ENCODE assay signal across 12 mouse cellular contexts in the genomic region with DNA sequence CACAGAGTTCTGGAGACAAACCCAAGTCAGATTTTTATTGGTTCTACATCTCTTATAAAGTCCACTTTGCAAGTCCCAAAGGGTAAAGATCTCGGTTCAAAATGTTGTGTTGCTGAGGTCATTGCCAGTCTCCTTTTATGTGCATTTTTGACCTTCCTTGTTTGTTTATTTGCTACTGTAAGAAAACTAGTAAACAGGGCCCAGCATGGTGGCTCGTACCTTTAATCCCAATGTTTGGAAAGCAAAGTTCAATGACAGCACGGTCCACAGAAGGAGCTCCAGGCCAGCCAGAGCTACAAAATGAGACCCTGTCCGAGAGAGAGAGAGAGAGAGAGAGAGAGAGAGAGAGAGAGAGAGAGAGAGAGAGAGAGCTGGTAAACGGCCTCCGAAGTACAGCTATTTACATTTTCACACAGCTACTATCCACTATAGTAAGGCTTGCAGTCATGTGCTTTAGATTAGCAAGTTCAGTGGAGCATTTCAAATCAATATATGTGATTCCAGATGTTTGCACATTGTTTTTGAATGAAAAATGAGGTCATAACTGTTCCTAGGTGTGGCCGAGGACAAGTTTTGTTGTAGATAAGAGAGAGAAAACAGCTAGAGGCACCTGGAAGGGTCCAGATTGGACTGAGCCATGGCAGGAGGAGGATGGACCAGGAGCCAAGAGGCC. TPM values are rescaled to one million over a fixed set of nuclear protein-coding genes. Genes with fewer than 3 reads are reported as not detected.
"Had no signal": no experiment of that assay in that cellular context is flagged by ENCODE, and none has a peak within 500 bp of the region (broad histone marks: within the 10 kb centered on the region; RNA-seq: fewer than 3 reads in every experiment).

No protein-coding gene starts in this region.

- DNase-seq: kidney, adult 8-10 months; kidney, postnatal 25 days; liver, embryonic 13.5 days; lung, adult 18-20 months; midbrain, embryonic 14.5 days; spleen, adult 18-20 months; thymus, adult 2 months; thymus, postnatal 25 days had no signal

- H3K36me3 ChIP-seq: liver, embryonic 13.5 days; midbrain, embryonic 10.5 days had no signal

- H3K9me3 ChIP-seq: liver, embryonic 13.5 days; midbrain, embryonic 10.5 days; neural tube, embryonic 15.5 days had no signal

- H3K9ac ChIP-seq: liver, embryonic 13.5 days; neural tube, embryonic 15.5 days had no signal

- H3K27ac ChIP-seq: liver, embryonic 13.5 days; midbrain, embryonic 10.5 days; neural tube, embryonic 15.5 days had no signal

- H3K4me1 ChIP-seq: midbrain, embryonic 10.5 days had no signal

- ATAC-seq: intestine, postnatal 0 days had no signal

- H3K4me3 ChIP-seq: liver, embryonic 13.5 days; midbrain, embryonic 10.5 days; myocyte; neural tube, embryonic 15.5 days had no signal

- H3K4me2 ChIP-seq: liver, embryonic 13.5 days; neural tube, embryonic 15.5 days had no signal

- H3K27me3 ChIP-seq: liver, embryonic 13.5 days; neural tube, embryonic 15.5 days had no signal

RNA-seq across cellular contexts. Expression of gene Srsf12, which starts 15.3 kb away (rescaled TPM):
- polyA plus RNA-seq: myocyte had no signal

RNA-seq across cellular contexts. Expression of gene Pm20d2, which starts 34.6 kb away (rescaled TPM):
- polyA plus RNA-seq: myocyte had no signal
